Mouse (Mus musculus): ENCODE results near the gene Tprg.

The Tprg gene

DNA sequence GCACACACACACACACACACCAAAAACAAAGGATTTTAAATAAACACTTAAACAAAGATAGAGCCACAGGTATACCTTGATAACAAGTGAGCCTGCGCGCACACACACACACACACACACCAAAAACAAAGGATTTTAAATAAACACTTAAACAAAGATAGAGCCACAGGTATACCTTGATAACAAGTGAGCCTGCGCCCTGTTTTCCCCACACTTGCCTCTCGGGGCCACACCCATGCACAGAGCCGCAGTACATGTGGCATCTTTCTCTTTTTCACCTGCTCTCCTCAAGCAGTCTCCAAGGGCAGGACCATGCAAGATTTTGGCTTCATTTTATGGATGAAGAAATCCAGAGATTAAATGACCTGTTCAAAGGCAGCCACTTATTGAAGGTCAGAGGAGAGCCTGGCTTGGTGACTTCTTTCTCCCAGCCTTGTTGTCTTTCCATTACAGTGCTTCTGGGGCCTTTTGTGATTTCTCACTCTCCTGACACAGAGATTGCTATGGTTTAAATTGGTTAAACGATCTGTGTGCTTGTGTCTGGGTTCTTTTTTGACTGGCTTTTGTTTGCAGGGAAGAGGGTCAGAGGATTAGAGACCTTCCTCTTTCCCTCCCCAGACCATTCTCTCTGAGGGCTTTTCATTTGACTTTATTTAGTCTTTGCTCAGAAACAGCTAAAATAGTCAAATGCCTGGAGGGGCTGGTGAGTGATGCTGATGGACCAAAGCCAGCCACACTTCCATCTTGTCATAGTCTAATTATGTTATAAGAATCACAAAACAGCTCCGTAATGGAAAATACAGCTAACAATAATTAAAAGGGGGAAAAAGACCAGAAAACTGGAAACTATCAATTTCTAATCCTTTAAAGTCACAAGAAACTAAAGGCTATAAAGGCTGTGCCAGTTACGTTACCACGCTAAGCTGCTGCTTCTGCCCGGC lies 46.9 kb downstream of the Tprg start:
- DNase-seq (ENCODE audit: low read depth): no peak

DNA sequence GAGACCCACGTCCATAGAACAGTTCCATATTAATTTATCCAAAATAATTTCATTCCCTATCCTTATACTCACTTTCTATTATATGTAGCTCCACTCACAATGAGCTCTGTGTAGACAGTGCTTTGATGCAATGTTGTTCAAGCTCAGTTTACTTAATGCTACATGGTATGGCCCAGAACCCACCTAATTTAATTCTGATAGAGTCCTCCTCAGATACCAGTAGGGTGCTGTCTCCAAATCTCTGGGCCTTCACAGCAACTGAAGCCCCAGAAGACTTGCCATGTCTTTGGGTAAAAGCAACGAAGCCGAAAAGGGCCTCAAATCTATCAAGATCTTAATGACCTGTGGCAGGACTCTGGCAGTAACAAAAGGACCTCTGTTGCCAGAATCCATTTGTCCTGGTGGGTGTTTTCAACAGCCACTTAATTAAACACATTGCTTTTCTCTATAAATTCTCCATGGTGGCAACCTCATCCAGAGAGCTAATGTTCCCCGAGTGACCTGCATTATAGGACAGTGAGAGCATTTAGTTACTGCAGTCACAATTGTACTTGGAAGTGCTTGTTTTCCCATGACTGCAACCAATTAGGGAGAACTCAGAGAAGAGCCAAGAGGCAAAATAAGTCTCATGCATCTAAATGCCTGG lies 48.6 kb downstream of the Tprg start:
- no peak for DNase-seq (ENCODE audit: low read depth)

DNA sequence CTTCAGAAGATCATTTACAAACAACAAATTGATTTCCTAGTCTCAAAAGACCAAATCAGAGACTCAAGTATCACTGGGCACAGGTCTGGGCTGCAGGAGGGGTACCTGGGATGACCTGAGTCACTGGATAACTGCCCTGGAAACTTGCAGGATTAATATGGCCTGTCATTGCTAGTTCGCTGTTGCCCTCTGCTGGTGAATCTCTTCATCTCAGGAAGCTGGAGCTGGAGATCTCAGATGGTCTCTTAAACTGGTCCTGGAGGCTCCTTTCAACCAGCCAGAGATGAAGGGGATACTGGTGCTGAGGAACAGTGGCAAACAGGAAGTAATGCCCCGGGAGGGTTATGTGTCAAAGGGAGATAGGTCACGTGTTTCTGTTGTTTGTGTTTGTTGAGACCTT lies 63.0 kb downstream of the Tprg start:
- peak; percentile 61 for DNase-seq (ENCODE audit: low read depth)

DNA sequence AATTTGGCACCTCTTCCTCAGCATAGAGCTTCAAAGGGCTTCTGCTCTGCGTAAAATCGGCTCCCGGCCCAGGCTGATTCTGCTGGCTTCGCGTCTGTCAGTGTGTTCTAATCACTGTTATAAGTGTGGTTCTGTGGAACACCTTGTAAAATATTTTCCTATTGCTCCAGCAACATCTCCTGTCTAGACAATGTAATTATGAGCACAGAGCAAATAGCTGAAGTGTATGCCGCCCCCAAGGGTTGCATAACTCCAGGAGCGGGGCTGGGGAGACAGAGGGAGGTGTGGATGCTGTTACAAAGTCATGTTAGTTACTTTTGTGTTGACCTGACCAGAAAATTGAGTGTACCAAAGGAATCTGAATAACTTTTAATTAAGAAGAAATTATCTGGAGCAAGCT lies 81.2 kb downstream of the Tprg start:
- DNase-seq (ENCODE audit: low read depth): no peak

DNA sequence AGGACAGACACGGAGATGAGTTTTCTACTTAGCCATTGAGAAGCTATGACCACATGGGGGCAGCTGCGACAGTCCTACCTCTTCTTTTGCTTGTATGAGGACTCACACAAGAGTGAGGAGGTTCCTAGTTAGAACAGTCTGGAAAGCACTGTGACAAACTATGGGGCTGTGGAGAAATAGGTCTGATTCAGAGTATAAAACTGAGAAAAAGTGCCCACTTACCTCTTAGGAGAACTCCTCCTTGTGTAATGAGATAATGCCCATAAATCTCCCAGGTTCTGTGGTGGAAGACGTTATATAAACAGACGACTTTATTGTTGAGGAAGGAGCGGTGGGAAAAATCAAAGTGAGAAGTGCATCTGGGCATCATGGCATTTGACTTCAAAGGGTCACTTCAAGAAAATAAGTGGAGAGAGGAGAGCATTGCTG lies 83.4 kb downstream of the Tprg start:
- peak; percentile 2 for DNase-seq (ENCODE audit: low read depth)

DNA sequence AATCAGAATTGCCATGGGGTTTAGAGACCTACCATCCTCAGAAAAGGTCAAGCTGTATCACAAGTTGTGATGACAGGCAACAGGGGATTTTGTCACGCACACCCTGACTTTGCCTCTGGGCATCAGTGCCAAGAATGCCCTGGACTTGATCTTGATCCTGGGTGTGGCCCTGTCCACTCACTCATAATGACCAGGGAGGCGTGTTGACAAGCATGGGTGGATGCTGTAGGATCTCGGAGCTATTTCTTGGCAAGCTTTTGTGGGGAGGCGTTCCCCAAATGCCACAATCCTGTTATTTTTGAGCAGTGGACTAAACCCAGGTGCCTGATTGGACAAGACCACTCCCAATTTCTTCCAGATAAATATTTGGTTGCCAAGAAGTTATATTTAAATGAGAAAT lies 87.5 kb downstream of the Tprg start:
- DNase-seq (ENCODE audit: low read depth): no peak

DNA sequence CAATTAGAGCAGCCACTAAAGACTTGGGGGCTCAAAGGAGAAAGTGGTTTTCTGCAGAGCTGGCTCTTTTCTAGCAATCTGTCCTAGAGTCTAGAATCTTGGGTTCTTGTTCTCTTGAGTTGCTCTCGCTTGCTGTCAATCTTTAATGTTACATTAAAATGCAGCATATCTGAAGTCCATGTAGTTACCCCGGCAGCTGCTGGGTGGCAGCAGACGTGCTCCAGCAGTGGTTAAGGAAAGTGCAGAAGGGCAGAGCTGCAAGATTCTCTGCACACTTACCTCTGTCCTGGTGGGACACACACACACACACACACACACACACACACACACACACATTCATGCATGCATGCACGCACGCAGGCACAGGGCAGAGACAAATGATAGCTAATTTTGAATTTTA lies 88.2 kb downstream of the Tprg start:
- DNase-seq (ENCODE audit: low read depth): peak; percentile 13

DNA sequence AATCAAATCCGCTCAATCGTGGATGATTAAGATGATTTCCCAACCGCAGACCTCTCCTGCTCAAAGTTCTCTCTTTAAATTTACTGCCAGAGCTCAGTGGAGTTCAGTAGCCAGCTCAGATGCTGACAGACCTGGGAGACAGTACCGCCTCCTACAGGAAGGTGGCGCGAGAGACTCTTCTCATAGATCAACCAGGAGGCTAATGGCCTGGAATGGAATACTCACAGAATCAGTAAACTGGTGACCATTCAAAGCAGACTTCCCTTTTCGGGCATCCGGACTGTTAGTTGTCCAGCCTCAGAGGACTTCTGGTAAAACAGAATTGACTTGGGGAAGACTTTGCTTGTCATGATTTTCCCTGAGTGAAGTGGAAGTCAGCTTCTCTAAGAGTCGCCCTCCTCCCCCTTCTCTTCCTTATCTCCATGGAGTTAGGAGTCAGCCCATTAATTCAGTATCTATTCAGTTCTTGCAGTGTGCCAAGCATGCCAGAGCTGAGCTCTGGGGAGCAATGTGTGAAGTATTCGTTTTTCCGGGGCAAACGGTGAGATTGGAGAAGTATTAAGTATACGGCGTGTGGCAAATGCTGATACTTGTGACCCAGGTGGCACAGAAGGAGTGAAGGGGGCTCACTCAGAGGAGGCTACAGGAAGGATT lies 90.2 kb downstream of the Tprg start:
- DNase-seq (ENCODE audit: low read depth): peak; percentile 76

DNA sequence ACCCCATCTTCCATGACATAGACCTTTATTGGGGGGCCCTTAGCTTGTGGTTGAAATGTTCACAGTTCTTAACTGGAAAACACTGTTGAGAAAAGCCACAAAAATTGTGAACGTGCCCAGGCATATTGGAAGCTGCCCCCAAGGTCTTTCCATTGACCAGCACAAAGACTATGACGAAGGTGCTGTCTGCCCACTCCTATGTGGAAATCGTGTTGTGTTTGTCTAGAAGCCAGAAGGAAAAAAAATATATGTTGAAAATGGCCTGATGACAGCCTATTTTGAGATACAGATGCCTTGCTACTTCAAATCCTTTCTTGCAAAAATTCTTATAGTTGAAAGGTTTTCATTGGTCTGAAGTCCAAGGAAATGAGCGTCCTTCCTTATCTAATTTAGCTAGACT lies 91.1 kb downstream of the Tprg start:
- DNase-seq (ENCODE audit: low read depth): no peak

DNA sequence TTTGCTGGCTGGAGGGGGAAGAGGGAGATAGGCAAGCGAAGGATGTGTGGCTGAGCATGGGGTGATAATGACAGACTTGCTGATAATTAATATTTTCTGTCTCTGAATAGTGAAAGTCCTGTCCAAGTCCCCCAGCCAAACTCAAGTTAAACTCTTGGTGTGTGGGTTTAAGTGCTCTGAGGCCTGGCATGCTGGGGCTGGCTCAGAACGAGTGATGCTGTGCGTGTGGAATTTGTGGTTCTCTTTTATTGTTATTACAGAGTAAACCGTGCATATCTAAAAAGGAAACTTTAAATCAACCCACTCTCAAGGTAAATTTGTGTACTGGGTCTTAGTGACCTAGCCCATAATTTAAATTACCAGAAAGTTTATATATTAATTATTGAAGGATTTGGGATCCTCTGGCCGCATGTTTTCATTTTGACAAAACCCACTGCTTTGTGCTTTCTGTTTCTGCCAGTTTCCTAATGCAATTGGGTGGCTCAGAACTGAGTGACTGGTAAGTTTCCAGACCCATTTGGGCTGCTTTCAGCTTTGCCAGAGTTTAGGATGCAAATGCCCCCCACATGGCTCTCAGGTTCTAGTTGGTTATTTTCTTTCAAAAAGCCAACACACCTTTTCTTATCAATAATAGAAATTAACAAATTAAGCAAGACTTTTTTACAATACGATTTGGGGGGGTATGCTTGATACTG lies 99.0 kb downstream of the Tprg start:
- no peak for DNase-seq (ENCODE audit: low read depth)

DNA sequence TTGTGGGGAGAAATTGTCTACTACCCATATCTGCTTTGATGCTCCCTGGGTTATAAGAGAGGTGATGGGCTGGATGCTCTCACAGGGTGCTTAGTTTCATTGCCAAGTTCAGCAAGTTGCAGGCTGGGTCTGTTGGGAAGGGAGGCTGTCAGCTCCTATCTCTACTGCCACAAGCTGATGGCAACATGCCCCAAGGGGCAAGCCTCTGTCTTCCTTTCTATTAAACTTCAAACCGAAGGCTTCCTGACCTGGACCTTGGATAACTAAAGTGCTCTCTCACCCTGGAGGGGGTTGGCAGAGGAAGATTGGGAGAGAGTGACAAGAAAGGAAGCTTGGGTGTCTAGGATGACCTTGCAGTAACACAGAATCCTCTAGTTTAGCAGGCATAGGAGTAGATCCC lies 108.1 kb downstream of the Tprg start:
- no peak for DNase-seq (ENCODE audit: low read depth)

DNA sequence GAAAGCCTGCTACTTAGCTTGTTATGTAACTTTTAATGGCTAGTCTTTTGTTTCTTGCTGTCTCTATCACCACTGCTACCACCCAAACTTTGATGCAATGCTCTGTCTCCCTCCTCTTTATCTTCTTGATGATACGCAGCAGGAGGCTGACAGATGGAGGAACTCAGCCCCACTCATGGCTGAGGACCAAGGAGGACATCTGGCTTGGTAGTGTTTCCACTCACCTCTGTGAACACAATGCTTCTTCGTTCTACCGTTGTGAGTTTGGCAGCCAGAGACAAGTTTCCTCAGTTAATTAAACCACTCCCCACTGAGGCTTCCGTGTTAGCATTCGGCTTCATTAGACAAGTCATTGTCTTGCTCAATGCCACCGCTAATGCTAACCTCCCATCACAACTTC lies 117.5 kb downstream of the Tprg start:
- no peak for DNase-seq (ENCODE audit: low read depth)

DNA sequence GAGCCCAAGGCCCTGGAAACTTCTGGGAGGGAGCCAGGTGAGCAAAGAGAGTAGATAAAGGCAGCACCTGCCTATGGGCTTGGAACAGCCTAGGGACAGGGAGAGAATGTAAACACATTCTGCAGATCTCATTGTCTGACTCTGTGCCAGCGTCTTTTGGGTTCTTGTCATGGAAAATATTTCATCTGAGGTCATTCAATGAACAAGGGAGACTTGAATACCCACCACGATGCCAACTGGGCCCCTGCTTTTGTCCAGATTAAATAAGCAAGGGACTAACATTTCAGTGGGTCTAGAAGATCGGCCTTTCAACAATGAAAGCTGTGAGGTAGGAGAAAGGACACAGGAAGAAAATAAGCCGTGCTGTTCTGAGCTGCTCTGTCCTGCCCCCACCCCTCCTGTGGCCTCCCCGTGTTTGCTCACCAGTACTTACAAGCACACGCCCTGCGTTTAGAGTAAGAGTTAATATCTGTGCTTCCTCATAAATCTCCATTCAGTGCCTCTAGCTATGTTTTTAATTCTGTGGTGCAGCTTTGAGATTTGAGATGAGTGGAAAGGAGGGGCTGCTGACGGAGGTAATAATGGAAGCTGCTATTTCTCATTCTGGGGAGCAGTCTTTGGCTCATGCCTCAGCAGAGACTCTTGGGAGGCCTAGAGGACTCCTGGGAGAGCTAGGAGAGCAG lies 120.7 kb downstream of the Tprg start:
- no peak for DNase-seq (ENCODE audit: low read depth)

DNA sequence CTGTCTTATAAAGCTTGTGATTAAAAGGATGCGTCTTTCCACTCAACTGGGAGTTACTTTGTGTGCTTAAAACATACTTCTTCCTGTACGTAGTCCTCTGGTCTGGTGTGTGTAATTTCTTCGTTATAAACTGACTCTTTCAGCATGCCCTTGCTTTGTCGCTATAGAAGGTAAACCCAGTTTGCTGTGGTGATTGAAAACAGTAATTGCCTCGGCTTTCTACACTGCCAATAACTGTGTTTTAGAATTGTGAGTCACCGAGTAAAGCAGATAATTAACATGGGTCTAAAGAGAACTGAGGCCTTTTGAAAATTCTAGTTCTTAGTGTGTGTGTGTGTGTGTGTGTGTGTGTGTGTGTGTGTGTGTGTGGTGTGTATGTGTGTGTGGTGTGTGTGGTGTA lies 121.4 kb downstream of the Tprg start:
- no peak for DNase-seq (ENCODE audit: low read depth)

DNA sequence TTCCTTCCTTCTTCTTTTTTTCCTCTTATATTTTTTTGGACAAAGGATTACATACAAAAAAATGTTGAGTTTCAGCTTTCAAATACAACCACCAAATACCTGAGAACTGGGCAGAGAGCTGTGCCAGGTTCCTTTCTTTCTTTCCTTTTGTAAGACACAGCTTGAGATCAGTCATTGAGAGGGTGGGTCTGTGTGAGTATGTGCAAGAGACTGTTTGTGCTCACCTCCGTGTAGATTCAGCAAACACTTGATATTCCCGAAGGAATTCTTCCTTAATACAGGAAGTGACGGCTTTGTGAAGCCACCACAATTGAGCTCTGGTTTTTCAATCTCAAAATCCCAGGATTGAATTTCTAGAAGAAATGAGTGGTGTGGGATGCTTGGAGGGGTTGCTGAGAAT lies 124.7 kb downstream of the Tprg start:
- no peak for DNase-seq (ENCODE audit: low read depth)

DNA sequence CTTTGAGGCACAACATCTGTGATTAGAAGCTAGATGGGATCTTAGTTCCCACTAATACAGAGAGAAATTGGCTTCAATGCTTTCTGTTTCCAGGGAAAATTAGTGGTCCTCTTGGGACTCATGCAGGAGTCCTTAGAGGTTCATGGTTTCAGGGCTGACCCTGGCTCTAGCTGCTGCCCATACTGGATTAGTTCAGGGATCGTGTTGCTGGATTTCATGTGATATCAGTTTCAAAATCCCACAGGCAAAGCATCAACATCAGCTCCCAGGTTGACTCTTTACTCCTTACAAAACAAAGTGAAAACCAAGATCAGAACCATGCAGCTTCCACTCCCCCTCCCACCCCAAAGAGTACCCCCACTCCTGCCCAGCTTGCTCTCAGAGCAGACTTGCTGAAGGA lies 127.3 kb downstream of the Tprg start:
- no peak for DNase-seq (ENCODE audit: low read depth)

DNA sequence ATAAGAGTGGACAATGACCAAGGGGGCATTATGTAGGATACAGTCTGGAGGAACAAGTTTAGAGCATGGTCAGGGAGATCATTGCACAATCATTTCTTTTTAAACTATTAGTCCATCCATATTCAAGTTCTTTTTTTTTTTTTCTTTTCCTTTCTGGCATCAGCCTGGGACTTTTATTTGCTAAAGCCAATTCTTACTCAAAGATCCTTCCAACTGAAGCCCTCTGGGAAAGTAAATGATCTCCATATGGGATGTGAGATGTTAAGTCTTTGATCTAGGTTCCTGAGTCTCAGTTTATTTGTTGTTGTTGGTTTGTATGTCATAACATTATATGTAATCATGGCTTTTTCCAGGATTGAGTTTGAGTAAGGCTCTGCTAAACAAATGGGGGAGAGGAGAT lies 128.6 kb downstream of the Tprg start:
- DNase-seq (ENCODE audit: low read depth): no peak

DNA sequence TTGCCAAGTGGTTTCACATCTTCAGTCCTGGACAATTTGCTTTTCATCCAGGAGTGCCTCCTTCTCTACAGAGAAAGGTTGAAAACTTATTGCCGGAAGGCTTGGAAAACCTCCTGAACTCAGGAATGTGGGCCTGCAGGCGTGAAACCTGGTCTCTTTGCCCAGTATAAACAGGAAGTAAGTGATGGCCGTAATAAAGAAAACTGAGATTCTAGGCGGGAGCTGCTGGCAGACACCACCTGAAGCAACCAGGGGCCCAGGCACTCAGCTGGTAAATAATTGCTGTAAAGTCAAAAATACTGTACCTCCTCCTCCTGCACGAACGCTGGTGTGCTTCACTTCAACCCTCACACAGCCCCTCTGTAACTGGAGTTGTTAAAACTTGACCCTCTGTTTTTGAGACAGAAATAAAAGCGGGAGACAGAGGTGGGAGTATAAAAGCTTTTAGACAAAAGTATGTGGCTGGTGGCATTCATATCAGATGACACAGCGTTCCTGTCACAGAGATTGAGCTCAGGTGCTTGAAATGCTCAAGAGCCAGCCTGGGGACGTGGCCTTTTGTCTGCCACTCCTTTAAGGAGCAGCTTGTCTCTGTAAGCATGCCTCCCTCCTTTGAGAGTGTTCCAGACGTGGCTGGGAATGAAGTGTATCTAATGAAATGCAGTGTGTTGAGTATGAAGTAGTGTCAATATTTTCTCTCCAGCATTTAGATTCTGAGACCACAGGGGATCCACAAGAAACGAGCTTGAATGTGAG lies 131.4 kb downstream of the Tprg start:
- no peak for DNase-seq (ENCODE audit: low read depth)

DNA sequence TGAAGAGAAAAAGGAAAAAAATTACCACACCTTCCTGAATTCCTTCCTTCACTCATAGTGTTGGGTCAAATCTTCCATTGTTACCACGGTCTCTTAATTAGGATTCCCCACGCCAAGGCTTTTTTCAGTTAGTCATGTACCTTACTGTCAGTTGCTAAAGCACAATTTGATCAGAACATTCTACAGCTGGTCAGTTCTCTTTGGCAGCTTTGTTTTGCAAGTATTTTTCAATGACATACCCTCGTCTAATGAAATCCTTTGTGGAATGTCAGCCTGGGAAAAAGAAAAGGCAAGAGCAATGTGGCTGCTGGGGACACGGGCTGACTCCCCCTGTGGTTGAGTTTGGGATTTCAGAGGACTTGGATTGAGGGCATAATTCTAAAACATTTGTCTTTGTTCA lies 136.4 kb downstream of the Tprg start:
- no peak for DNase-seq (ENCODE audit: low read depth)

DNA sequence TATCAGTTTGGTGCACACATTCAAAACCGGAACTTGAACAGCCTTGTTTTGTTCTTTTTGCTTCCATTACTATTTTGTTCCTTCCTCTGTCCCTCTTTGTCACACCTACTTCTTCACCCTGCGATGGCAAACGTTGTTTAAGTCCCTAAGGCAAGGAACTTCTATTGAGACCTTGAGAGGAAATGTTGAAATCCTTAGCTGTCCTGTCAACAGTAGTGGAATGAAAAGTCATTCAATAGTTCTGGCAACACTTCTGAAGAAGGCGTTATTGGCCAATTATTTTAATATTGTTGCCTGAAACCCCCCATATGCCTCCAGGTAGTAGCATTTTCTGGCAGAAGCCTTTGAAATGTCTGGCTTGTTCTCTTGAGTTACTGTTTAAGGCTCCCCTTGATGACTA lies 137.4 kb downstream of the Tprg start:
- DNase-seq (ENCODE audit: low read depth): no peak

DNA sequence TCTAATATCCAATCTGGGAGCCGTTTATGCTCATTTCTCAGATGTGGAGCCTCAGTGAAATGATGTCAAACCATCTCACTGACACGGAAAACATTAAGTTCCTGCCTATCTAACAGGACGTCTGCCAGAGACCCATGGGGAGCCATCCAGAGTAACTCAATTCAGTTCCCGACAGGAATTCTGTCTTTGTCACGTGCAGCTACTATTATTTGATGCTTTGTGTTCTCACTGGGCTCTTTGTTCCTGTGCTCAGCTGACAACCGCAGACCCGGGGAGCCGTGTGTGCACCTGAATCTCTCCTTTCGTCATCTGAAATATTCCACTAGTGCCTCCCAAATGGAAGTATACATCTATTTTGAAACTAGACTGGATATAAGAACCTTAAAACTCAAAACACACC lies 138.3 kb downstream of the Tprg start:
- DNase-seq (ENCODE audit: low read depth): no peak
